Mouse (Mus musculus) regulatory T cell (primary cell): Measurements from ENCODE around the gene Epas1.

Experiments used
- in situ Hi-C: fragments of 300-600 bp; cut with MboI, MseI; formaldehyde crosslinking; loops from one replicate; pipeline ENCODE4 v1.15.1; 2025; ENCODE audit warnings: high pct_unique_total_duplicates

Epas1 gene

DNA sequence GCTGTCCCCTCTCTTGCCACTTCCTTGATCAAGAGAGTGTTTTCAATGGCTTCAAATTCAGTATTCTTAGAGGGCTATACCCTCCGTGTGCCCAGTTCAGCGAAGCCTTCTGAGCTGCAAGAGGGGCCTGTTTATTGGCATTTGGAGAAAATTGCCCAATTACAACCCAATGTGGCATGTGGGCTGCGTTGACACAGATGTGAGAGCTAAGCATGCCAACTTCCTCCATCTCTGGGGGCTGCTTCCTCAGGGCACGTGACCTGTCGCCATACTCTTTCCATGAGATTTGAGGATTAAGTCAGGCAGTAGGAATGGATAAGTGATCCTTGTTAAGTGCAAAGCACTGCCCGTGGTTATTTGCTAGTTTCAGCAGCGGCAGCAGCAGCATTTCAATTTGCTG lies 34.3 kb downstream of the Epas1 start:
- in situ Hi-C loops = no loop called here

DNA sequence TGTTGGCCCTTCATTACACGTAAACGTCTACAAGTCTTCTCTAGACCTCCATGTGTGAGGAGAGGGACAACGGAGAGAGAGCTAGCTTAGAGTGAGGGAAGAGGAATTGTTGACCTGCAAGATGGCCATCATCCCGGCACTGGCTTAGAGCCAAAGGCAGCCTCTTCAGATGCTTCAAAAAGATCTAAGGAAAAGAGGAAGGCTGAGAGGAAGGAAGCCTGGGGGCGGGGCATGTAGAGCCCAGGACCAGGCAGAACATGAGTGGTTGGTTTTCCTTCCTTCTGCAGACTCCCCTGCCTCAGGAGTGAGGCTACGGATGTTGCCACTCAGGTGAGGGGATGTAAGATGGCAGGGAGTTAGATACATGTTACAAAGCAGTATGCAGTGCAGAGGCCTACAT lies 34.8 kb downstream of the Epas1 start:
- in situ Hi-C loops = no loop called here

DNA sequence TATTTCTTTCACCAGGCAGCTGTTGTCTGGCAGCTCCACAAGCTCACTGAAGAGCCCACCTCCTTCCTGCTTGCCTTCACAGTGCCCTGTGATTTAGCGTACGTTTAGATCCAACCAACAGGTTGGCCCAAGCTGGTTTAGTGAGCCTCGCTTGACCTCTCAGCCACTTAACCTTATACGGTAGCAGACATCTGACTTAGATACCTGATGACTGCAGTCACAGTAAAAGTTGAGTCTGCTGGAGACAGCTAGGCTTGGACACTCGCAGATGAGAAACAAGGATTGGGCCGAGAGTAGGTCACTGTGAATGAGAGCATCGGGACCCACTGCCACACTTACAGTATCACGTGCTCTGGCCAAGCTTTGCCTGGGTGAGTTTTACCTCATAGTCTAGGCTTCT lies 38.4 kb downstream of the Epas1 start:
- in situ Hi-C loops = no loop called here

DNA sequence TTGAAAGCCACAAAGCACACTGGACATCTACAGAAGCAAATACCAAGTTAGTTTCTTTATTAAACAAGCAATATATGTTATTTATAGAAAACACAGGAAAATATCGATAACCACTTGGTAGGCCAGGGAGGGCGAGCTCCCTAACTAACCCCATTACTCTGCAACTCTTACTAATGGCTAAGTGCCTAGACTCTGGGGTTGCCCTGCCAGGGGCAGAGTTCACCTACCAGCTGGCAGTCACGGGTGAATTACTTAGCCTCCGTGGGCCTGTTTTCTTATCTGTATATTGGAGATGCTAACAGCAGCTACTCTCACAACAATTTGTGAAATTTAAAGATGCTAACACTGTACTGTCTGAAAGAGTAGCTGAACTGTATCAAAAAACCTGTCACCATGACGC lies 42.3 kb downstream of the Epas1 start:
- in situ Hi-C loops = no loop called here

DNA sequence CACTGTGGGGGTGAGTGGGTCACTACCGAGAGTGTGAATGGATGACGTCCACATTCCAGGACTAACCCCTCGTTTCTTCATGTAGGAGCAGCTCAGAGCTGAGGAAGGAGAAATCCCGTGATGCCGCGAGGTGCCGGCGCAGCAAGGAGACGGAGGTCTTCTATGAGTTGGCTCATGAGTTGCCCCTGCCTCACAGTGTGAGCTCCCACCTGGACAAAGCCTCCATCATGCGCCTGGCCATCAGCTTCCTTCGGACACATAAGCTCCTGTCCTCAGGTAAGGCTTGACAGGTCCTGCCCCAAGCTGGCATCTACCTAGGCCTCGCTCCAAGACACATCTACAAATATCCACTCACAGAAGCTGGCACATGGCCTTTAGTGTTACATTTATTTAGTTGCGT lies 43.5 kb downstream of the Epas1 start:
- in situ Hi-C loops = no loop called here

DNA sequence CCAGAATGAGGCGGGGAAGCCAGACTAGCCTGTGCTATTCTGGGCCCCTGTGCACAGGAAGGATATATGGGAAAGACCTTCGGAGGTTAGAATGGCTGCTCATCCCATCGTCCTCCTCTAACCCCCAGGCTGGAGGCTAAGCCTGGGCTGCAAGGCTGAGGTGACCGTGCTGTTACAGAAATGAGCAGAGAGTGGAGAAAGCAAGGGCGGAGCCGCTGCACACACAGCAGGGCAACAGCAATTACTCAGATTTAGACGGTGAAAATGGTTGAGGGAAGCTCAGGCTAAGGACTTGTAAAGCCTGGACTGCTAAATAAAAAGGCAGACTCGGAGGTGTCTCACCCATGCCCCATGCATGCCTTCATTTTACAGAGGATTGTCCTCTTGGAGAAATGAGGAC lies 45.0 kb downstream of the Epas1 start:
- in situ Hi-C loops = no loop called here

DNA sequence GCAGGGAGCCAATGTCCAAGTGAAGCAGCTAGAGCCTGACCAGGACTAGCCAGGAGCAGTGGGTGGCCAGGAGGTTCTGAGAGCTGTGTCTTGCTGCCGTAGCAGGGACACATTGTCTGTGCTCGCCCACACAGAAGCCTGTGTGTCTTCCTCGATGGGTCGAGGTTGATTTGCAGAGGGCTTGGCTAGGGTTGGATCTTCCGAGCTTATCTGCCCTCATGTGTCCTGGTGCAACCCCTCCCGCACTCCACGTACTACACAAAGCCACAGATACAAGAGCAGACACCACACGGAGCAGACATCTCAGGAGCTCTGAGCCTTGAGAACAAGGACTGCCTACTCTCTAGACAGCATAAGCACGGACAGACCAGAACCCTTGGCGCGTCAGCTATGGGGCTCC lies 45.5 kb downstream of the Epas1 start:
- in situ Hi-C loops = no loop called here

DNA sequence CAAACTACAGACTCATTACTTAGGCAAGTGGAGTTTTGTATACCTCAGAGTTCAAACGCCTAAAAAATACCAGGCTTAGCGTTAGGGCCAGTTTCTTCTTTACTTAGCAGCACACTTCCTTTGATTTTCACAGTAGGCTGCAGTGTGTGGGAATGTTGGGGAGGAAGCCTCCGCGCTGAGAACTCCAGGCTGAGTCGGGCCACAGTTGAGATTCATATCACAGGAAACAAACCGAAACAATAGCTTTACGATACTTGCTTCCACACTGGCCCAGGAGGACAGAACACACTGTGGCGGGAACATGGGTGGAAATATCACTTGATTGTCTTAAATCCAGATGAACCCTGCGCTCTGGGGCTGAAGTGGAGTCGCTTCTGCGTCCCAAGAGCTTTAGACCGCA lies 47.0 kb downstream of the Epas1 start:
- in situ Hi-C loops = no loop called here

DNA sequence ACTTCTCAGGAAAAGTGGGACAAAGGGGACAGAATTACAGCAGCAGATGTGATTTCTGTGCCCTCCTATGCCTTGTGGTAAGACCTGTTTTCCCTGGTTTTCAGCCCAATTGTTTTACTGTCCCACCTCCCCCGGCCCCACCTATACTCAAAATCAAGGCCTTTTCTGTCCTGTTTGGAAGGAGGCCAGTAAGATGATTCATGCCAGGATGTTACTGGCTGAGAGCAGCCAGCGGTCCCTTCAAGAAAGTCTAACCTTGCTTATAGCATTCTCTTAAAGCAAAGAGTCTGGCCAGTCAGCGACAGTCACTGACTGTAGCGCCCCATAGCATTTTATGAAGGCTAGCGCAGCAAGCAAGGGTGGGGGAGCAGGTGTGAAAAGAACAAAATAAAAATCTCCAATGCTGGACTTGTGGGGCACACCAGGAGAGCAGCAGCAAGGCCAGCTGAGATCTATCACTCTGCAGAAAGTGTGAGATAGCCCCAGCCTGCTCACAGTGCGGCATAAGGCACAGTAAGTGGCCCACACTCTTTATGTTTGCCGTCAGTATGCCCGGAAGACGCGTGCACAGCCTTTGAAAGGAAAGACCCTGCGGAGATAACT lies 47.8 kb downstream of the Epas1 start:
- in situ Hi-C loops = no loop called here

DNA sequence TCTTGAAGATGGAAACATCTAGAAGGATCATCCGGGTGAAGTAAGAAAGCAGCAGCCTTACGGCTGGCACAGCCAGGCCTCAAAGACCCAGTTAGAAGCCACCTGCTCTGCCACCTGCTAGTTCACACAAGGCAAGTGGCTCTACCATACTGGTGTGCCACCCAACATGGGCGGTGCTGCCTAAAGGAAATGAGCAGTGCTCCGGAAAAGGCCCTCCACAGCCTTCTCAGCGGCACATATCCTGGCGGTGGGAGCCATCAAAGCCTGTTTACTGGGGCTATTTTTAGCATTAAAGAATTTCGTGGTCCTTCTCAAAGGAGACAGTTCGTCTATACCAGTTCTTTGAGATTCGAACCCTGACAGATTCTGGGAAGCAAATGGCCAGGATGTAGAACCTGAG lies 48.4 kb downstream of the Epas1 start:
- in situ Hi-C loops = no loop called here

DNA sequence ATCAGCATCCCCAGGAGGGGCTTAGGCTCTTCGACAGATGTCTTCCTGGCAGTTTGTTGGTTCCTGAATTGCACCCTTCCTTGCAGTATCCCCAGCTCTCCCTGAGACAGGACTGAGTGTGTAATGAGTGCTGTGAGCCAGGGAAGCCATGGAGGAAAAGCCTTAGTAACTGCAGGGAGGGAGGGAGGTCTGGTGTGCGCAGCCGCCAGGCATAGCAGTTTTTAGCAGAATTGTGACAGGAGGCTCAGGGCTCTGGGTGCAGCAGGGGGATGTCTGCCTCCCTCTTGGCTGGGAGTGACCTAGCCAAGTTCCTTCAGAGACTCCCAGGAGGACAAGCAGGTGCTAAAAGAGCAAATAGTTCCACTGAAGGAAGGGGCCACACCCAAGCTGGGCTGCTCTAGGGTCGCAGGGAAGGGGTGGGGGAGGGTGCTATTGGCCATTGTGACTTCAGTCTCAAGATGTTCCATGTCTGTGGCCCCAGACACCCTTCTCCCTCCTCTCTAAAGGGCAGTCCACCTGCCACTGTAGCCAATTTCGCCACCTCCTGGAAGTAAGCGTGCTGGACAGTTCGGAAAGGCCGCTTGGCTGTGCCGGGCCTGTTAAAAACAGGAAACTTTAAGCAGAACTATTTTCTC lies 49.0 kb downstream of the Epas1 start:
- in situ Hi-C loops = no loop called here

DNA sequence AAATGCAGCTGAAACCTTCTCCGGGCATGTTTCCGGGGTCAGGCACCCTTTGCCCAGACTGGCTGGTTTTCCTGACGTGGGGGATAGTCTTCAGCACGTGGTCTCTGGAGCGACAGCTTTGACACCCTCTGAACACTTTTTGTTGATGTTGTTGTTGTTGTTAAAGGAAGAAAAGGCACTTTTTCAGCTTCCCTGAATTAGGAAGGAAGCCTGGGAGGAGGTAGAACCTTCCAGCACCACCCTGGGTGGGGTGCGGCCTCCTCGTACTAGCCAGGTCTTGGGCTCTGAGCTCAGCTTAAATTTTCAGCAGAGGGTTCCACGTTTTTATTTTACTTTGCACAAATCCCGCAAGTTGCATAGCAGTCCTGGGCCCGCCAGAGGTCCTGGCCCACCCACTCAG lies 49.6 kb downstream of the Epas1 start:
- in situ Hi-C loops = no loop called here

DNA sequence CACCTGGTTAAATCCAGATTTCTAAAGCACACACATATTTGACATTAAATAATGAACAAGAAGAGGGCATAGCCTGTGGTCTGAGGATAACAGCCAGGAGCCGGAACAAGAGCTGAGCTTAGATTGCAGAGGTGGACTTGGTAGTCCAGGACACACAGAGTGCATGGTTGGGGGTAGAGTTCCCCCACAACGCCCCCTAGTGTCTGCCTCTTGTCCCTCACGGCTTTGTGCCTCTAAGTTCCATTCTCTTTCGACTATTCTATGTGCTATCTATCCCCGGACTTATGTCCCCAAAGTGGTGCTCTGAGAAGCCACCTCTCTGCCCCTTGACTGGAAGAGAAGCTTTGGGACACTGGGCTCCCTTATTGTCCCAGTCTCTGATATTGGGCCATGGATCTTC lies 50.2 kb downstream of the Epas1 start:
- in situ Hi-C loops = no loop called here

DNA sequence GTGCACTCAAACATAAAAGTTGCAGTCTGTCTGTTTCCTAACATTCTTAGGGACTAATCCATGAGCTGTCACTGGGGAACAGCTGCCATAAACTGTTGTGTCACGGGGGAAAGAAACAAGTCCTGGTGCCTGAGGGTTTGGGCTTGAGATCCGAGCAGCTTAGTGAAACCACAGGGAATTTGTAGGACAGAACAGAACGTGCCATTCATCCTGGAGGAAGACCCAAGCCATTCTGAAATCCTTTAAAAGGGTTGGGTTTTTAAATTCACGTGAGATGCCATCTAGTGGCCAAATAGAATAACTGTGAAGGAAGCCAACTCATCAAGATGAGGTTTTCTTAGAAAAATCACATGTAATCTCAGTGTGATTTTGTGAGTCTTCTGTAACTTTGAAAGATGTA lies 58.5 kb downstream of the Epas1 start:
- in situ Hi-C loops = no loop called here

DNA sequence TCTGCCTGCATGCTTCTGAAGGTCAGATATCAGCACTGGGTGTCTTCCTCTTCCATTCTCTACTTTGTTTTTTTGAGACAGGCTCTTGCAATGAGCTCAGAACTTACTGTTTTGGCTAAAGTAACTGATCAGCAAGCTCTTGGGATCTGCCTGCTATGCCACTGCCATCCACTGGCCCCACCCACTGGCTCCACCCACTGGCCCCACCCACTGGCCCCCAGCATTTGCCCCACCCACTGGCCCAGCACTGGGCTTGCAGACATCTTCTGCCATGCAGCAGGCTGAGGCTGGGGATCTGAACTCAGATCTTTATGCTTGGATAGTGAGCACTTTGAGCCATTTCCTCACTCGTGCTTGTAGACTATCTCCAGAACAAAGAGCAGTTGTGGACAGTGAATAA lies 60.8 kb downstream of the Epas1 start:
- in situ Hi-C loops = no loop called here

DNA sequence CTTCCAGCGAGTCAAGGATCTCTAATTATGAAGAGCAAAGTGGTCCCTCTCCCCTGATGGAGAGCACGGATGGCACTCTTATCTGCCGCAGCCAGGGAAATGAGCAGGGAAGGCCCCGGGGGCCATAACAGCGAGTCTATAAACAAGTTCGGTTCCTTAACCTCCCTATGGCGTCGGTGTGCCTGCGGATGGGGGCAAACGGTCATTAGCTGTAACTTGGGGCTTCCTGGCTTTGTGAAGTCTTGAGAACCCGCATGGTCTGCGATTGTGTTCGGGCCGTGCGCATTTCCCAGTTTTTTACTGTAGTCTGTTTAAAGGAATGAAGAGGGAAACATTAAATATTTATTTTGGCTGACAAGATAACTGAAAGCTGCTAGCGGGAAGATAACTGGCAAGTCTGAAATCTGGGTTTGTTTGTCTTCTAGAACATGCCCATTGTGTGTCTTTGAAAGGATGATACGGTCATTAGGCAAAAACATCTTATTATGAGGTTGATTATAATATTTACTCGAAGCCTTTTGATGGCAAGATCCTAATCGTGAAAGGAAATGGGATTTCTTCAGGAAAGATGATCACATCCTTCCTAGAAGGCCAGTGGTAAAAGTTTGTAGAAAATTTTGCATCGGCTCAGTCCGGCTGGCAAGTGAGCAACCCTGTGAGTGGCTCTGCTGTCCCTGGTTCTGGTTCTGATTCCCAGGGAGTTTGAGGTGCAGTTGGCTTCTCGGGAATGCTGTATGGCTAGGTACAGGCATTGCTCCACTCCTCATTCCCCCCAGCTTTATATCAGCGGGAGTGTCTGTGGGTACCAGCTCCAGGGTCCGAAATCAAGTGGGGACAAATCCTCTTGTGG lies 61.7 kb downstream of the Epas1 start:
- in situ Hi-C loops = loop anchor here (5.0 kb wide), 1 partner anchor 288 kb away; no protein-coding TSS in a partner anchor

DNA sequence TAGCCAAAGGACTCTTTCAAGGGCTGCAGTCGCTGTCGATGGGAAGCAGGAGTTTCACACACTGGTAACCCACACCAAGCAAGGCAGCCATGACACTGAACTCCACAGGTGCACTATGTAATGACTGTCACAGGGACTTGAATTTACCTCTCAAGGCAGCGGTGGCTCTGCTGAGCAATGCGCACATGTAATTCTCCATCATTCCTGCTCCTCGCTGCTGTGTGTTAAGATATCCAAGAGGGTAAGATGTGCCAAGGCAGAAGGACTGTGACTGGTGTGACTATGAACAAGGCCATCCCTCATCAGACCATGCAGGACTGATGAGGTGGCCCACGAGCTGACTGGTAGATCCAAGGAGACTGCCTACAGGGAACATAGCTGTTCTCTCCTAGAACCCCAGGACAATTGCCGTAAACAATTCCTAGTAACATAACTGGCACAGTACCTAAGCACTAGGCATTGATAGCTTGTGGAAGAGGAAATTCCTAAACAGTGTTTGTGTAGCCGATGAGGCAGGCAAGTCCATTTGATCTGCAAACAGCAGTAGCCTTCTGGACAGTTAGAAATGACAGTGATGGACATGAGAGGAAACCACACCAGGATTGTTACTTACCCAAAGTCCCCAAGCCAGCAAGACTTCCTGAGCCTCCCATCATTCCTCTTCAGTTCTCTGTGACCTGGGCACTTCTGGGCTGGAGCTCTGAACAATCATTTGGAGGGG lies 68.7 kb downstream of the Epas1 start:
- in situ Hi-C loops = no loop called here

DNA sequence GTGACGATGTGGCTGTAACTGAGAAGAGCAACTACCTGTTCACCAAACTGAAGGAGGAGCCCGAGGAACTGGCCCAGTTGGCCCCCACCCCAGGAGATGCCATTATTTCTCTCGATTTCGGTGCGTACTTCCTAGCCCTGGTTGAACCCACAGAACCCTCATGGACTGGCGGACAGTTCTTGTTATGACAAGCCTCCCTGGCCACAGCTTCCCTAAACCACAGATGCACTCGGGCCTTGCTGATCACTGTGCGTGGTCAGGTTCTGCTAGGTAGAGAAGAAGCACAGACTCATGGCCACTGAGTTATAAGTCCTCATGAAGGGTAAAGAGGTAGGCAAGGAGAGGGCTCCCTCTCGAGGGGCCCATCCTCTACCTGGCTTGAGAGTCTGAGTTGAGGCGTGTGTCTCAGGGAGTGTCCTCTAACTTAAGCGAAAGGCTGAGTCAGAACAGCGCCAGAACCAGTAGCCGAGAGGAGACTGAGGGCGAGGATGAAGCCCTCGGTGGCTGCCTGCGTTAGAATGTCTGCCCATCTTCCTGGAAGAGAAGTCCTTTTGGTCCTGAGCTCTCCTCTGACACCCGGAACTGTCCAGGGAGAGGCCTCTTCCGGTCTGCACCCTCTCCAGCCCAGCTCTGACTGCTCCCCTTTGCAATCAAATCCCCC lies 71.1 kb downstream of the Epas1 start:
- in situ Hi-C loops = no loop called here

DNA sequence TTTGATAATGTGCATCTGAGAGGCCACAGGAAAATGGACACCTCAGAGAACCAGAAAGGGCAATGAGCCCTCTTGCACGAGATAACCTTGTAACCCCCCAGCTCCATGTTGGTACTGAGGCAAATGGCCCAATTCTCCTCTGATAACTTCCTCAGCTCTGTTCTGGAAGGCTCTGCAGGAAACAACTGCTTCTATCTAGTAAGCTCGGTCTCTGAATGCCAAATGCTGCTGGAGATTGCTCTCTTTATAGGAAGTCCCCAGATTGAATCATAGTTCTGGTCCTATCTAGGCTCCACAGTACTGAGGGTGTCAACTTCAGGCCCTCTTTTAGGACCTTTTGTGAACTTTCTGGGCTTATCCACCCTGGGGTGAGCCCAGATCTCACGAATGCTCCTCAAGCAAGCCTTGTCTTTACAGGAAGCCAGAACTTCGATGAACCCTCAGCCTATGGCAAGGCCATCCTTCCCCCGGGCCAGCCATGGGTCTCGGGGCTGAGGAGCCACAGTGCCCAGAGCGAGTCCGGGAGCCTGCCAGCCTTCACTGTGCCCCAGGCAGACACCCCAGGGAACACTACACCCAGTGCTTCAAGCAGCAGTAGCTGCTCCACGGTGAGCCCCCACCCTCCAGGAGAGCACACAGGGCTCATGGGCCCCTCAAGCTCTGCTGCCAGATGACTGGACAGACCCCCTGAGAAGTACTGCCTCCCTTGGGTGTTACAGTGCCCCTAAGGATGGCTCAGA lies 71.8 kb downstream of the Epas1 start:
- in situ Hi-C loops = no loop called here

DNA sequence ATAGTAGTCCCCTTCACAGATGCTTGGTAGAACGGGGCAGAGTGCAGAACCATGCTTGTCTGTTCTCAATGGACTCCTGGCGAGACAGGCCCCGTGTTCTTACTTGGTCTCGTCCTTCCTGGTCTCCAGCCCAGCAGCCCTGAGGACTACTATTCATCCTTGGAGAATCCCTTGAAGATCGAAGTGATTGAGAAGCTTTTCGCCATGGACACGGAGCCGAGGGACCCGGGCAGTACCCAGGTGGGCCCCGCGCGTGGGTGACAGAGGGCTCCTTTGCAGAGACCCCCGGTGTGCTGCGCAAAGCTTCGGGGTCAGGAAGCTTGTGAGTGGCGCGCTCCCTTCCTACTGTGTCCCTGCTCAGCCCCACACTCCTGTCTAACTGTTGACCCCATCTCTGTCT lies 72.9 kb downstream of the Epas1 start:
- in situ Hi-C loops = no loop called here
